Mouse (Mus musculus) hindbrain, postnatal 0 days (tissue): ENCODE measurements at regions not wholly inside any gene's neighbourhood (a gene's known extent, or its start where the extent isn't known, plus 50 kb on each side); places are given as distances from the start of the nearest gene placed in this dataset.

Experiments used
- ATAC-seq: fragments of 200-750 bp; cut with Nextera tagmentation; 2 replicates; pipeline ENCODE4 v1.8.0; 2017; ENCODE audit warnings: mild to moderate bottlenecking, moderate TSS enrichment, moderate library complexity
- DNase-seq: peaks from one replicate; pipeline ENCODE4 v3.0.0-alpha.2; 2015; ENCODE audit warnings: low spot score
- H3K27ac ChIP-seq: fragments of 300-500 bp; sonication (generic); 2 replicates; pipeline ENCODE4 v1.5.1; 2014; ENCODE audit warnings: mild to moderate bottlenecking
- H3K27me3 ChIP-seq: fragments of 300-500 bp; sonication (generic); 2 replicates; pipeline ENCODE4 v1.6.1; 2014; ENCODE audit warnings: low read length, mixed read lengths; ENCODE audit not compliant: insufficient read depth
- H3K36me3 ChIP-seq: fragments of 300-500 bp; sonication (generic); 2 replicates; pipeline ENCODE4 v1.6.1; 2014; ENCODE audit warnings: low read length, mixed read lengths; ENCODE audit not compliant: insufficient read depth
- H3K4me1 ChIP-seq: fragments of 300-500 bp; sonication (generic); 2 replicates; pipeline ENCODE4 v1.6.1; 2014; ENCODE audit warnings: antibody characterized with exemption, low read length, mixed read lengths; ENCODE audit not compliant: insufficient read depth
- H3K4me2 ChIP-seq: fragments of 300-500 bp; sonication (generic); 2 replicates; pipeline ENCODE4 v1.6.1; 2014; ENCODE audit warnings: low read depth, mild to moderate bottlenecking, low read length, moderate library complexity, mixed read lengths
- H3K4me3 ChIP-seq: fragments of 300-500 bp; sonication (generic); 2 replicates; pipeline ENCODE4 v1.5.1; 2014; ENCODE audit warnings: low read length
- H3K9ac ChIP-seq: fragments of 300-500 bp; sonication (generic); replicated peaks from 2 replicates; pipeline ENCODE4 v1.6.1; 2014; ENCODE audit warnings: mild to moderate bottlenecking, low read length, moderate library complexity, mixed read lengths
- H3K9me3 ChIP-seq: fragments of 300-500 bp; sonication (generic); 2 replicates; pipeline ENCODE4 v1.6.1; 2016; ENCODE audit warnings: low read length, mixed read lengths
- CTCF ChIP-seq: IDR thresholded peaks from 2 replicates; pipeline ENCODE4 v1.5.1; 2016; ENCODE audit warnings: antibody characterized with exemption, control low read depth, low read depth
- WGBS: fragments of 180-500 bp; shearing (Covaris S2); extraction: QIAGEN DNeasy Blood & Tissue Kit; methylation state at CpG from one replicate; pipeline ENCODE4 v1.1.7; 2014; 5-methylcytosine and 5-hydroxymethylcytosine counted together

DNA sequence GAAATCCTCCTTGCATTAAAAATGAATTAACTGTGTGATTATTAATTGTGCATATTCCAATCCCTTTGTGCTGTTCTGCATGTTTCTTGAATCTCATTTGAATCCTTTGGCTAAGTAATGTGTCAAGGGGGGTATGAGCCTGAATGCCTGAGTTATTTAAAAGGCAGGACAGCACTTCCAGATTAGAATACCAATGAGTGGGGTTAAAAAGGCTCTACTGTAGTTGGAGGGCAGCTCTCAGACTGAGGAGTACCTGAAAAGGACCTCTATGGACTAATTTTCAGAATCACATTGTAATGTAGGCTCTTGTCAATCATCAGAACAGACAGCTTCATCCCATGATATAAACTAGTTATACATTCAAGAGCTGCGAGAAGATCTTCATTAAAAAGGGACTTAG, 417.9 kb downstream of the Grb14 start:
- Histone ChIP-seq H3K9me3 (no peaks in the 10 kb centered on the region), H3K4me2 (no peak overlapping the region), H3K27ac (no peak overlapping the region), H3K36me3 (no peaks in the 10 kb centered on the region), H3K27me3 (no peaks in the 10 kb centered on the region), H3K4me1 (no peaks in the 10 kb centered on the region), H3K9ac (no peak overlapping the region), H3K4me3 (no peak overlapping the region)
- WGBS = 44% methylated on average over 1 of the region's 1 CpGs
- DNase-seq (no peak), ATAC-seq (no peak)
- no peak for TF ChIP-seq CTCF

DNA sequence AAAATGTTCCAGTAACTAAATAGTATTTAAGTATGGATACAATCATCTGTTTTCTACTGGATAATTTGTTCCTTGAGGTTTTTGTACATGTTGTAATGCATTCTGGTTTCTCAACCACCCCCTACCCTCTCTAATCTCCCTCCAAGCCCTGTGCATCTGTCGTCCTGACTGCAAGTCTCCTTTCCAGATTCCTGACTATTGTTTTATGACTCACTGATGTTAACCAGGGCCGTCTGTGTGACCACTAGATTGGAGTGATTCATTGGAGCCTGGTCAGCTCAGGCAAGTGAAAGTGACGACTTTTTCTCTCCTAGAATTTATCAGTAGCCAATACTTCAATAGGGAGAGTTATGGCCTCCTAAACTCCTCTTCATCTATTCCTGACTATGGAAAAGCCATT, 442.5 kb downstream of the Grb14 start:
- TF ChIP-seq CTCF = no peak
- ATAC-seq = no peak
- Histone ChIP-seq H3K36me3 (no peaks in the 10 kb centered on the region), H3K9me3 (no peaks in the 10 kb centered on the region), H3K4me1 (no peaks in the 10 kb centered on the region), H3K27me3 (no peaks in the 10 kb centered on the region), H3K27ac (no peak overlapping the region), H3K4me3 (no peak overlapping the region), H3K9ac (no peak overlapping the region), H3K4me2 (no peak overlapping the region)
- DNase-seq = no peak
- 64% methylated on average over 3 of the region's 3 CpGs for WGBS

GRCm38 (mm10) chr2:64536032-64536431, 438.2 kb upstream of the Fign start:
- no peak overlapping the region for H3K4me3 ChIP-seq
- no peak for DNase-seq
- WGBS = 95% methylated on average over 5 of the region's 5 CpGs

GRCm38 (mm10) chr2:64535351-64535851, 437.6 kb upstream of the Fign start:
- Histone ChIP-seq H3K4me2 (no peak overlapping the region), H3K9ac (no peak overlapping the region), H3K36me3 (no peaks in the 10 kb centered on the region), H3K9me3 (no peaks in the 10 kb centered on the region), H3K4me1 (no peaks in the 10 kb centered on the region), H3K27me3 (no peaks in the 10 kb centered on the region), H3K27ac (no peak overlapping the region), H3K4me3 (no peak overlapping the region)
- ATAC-seq = peak; percentile 58; the same call in 1 of the 2 replicates
- no peak for TF ChIP-seq CTCF
- WGBS = 46% methylated on average over 5 of the region's 5 CpGs
- no peak for DNase-seq

More at GRCm38 (mm10) chr2:64536032-64536431, 438.2 kb upstream of the Fign start:
- no peaks in the 10 kb centered on the region for H3K27me3 ChIP-seq
- ATAC-seq = no peak
- no peak overlapping the region for H3K27ac ChIP-seq
- H3K4me2 ChIP-seq = no peak overlapping the region
- H3K4me1 ChIP-seq = no peaks in the 10 kb centered on the region
- no peak overlapping the region for H3K9ac ChIP-seq
- no peaks in the 10 kb centered on the region for H3K9me3 ChIP-seq
- TF ChIP-seq CTCF = no peak
- no peaks in the 10 kb centered on the region for H3K36me3 ChIP-seq

- Histone ChIP-seq H3K36me3 (no peaks in the 10 kb centered on the region), H3K27ac (no peak overlapping the region), H3K9ac (no peak overlapping the region), H3K4me3 (no peak overlapping the region), H3K9me3 (no peaks in the 10 kb centered on the region), H3K27me3 (no peaks in the 10 kb centered on the region), H3K4me1 (no peaks in the 10 kb centered on the region), H3K4me2 (no peak overlapping the region)
- DNase-seq (peak; percentile 23), ATAC-seq (no peak)
- WGBS = 68% methylated on average over 13 of the region's 13 CpGs
- TF ChIP-seq CTCF = no peak
Observed at GRCm38 (mm10) chr2:64534869-64535268, 437.0 kb upstream of the Fign start.

- Histone ChIP-seq H3K4me2 (no peak overlapping the region), H3K36me3 (no peaks in the 10 kb centered on the region), H3K9me3 (no peaks in the 10 kb centered on the region), H3K27ac (no peak overlapping the region), H3K9ac (no peak overlapping the region), H3K4me3 (no peak overlapping the region), H3K4me1 (no peaks in the 10 kb centered on the region), H3K27me3 (no peaks in the 10 kb centered on the region)
- DNase-seq = no peak
- peak; percentile 24; the same call in 1 of the 2 replicates for TF ChIP-seq CTCF
- 60% methylated on average over 2 of the region's 2 CpGs for whole genome bisulfite sequencing
- ATAC-seq = no peak
Observed at GRCm38 (mm10) chr2:64534344-64534743, 436.5 kb upstream of the Fign start.

GRCm38 (mm10) chr2:64522722-64523121, 424.9 kb upstream of the Fign start:
- TF ChIP-seq CTCF = no peak
- Histone ChIP-seq H3K4me3 (no peak overlapping the region), H3K36me3 (no peaks in the 10 kb centered on the region), H3K27ac (no peak overlapping the region), H3K4me1 (no peaks in the 10 kb centered on the region), H3K9ac (no peak overlapping the region), H3K4me2 (no peak overlapping the region), H3K9me3 (no peaks in the 10 kb centered on the region), H3K27me3 (no peaks in the 10 kb centered on the region)
- ATAC-seq (no peak), DNase-seq (peak; percentile 9)
- WGBS = 44% methylated on average over 3 of the region's 3 CpGs
